Mouse (Mus musculus) liver, embryonic 11.5 days (tissue): ENCODE measurements around the gene Crygn. TPM values are rescaled to one million over a fixed set of nuclear protein-coding genes. Genes with fewer than 3 reads are reported as not detected.

Experiments used
- ATAC-seq: fragments of 200-750 bp; cut with Nextera tagmentation; replicated peaks from 2 replicates; pipeline ENCODE4 v1.8.0; 2017; ENCODE audit warnings: moderate number of reproducible peaks, mild to moderate bottlenecking, moderate TSS enrichment, moderate library complexity; ENCODE audit not compliant: low FRiP score
- DNase-seq: peaks from one replicate; pipeline ENCODE4 v3.0.0-alpha.2; 2017; ENCODE audit warnings: low spot score
- H3K27ac ChIP-seq: fragments of 300-500 bp; sonication (generic); 2 replicates; pipeline ENCODE4 v1.5.1; 2014; ENCODE audit warnings: mild to moderate bottlenecking, low read depth, low read length, control low read depth
- H3K27me3 ChIP-seq: fragments of 300-500 bp; sonication (generic); replicated peaks from 2 replicates; pipeline ENCODE4 v1.6.1; 2014; ENCODE audit warnings: low read length, mixed read lengths; ENCODE audit not compliant: control insufficient read depth, insufficient read depth
- H3K36me3 ChIP-seq: fragments of 300-500 bp; sonication (generic); 2 replicates; pipeline ENCODE4 v1.6.1; 2014; ENCODE audit warnings: mild to moderate bottlenecking, low read length, moderate library complexity, mixed read lengths; ENCODE audit not compliant: control insufficient read depth, insufficient read depth
- H3K4me1 ChIP-seq: fragments of 300-500 bp; sonication (generic); replicated peaks from 2 replicates; pipeline ENCODE4 v1.6.1; 2014; ENCODE audit warnings: low read length, mixed read lengths; ENCODE audit not compliant: control insufficient read depth, insufficient read depth
- H3K4me2 ChIP-seq: fragments of 300-500 bp; sonication (generic); 2 replicates; pipeline ENCODE4 v1.6.1; 2014; ENCODE audit warnings: mild to moderate bottlenecking, control low read depth, moderate library complexity
- H3K4me3 ChIP-seq: fragments of 300-500 bp; sonication (generic); 2 replicates; pipeline ENCODE4 v1.5.1; 2014; ENCODE audit warnings: low read depth, low read length, control low read depth
- H3K9ac ChIP-seq: fragments of 300-500 bp; sonication (generic); 2 replicates; pipeline ENCODE4 v1.6.1; 2014; ENCODE audit warnings: low read depth, low read length, control low read depth
- H3K9me3 ChIP-seq: fragments of 300-500 bp; sonication (generic); 2 replicates; pipeline ENCODE4 v1.6.1; 2016; ENCODE audit warnings: low read length, inconsistent platforms, mixed read lengths; ENCODE audit not compliant: control insufficient read depth
- WGBS: fragments of 180-500 bp; shearing (Covaris S2); extraction: QIAGEN DNeasy Blood & Tissue Kit; methylation state at CpG from one replicate; pipeline ENCODE4 v1.1.7; 2014; 5-methylcytosine and 5-hydroxymethylcytosine counted together
- polyA plus RNA-seq: library from polyadenylated mRNA; unstranded; fragments of >200 nt; fragmentation: Nextera tagmentation; extraction: Ambion mirVana; gene quantifications from 2 replicates; pipeline ENCODE4 v1.2.1, GENCODE M21; 2014

The Crygn gene
- polyA plus RNA-seq, 1 experiment from 2014 or later = not detected

DNA sequence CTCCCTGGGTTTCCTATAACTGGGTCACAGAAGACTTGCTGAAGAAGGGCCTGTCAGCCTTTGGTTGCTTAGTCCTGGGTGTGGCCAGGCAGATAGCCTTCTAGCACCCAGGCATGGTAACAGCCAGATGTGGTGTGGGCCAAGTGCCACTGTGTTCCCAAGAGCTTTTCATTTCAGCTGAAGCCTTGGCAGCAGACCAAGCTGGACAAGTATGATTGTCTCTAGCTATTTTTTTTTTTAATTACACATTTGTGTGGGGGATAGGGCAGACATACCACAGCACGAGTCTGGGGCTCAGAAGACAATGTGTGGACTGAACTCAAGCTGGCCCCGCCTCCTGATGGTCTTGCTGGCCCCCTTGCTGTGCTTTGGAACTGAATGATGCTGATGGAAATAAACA is 47.8 kb downstream of the Crygn start:
- 72% methylated on average over 2 of the region's 2 CpGs for WGBS
- Histone ChIP-seq H3K27me3 (no peaks in the 10 kb centered on the region), H3K9ac (no peak overlapping the region), H3K4me1 (peaks cover 3% of the 10 kb centered on the region; the same call in 1 of the 2 replicates), H3K4me3 (no peak overlapping the region), H3K27ac (no peak overlapping the region), H3K9me3 (peaks cover 3% of the 10 kb centered on the region; the same call in 1 of the 2 replicates), H3K4me2 (no peak overlapping the region), H3K36me3 (peaks cover 36% of the 10 kb centered on the region)
- no peak for ATAC-seq
- no peak for DNase-seq

- H3K27me3 ChIP-seq = no peaks in the 10 kb centered on the region
- WGBS = 94% methylated on average over 8 of the region's 8 CpGs
- H3K9me3 ChIP-seq = no peaks in the 10 kb centered on the region
- H3K4me2 ChIP-seq = no peak overlapping the region
- no peak overlapping the region for H3K9ac ChIP-seq
- no peaks in the 10 kb centered on the region for H3K4me1 ChIP-seq
- H3K27ac ChIP-seq = no peak overlapping the region
- ATAC-seq (no peak), DNase-seq (no peak)
- peaks cover 31% of the 10 kb centered on the region for H3K36me3 ChIP-seq
- no peak overlapping the region for H3K4me3 ChIP-seq
Measured at GRCm38 (mm10) chr5:24704615-24705014, 53.2 kb downstream of the Crygn start.

GRCm38 (mm10) chr5:24701271-24701670 is 56.5 kb downstream of the Crygn start:
- Histone ChIP-seq H3K4me1 (no peaks in the 10 kb centered on the region), H3K27ac (no peak overlapping the region), H3K9me3 (no peaks in the 10 kb centered on the region), H3K36me3 (peaks cover 33% of the 10 kb centered on the region), H3K4me2 (no peak overlapping the region), H3K9ac (no peak overlapping the region), H3K4me3 (no peak overlapping the region), H3K27me3 (no peaks in the 10 kb centered on the region)
- DNase-seq (no peak), ATAC-seq (no peak)
- WGBS = 88% methylated on average over 3 of the region's 3 CpGs

Other genes with a start within 250 kb of the Crygn start
- 0.04 TPM in 1 of 2 replicates, not detected in the other for gene Gbx1, start 230.8 kb downstream of the Crygn start, polyA plus RNA-seq
- gene Asb10, start 217.0 kb downstream of the Crygn start, polyA plus RNA-seq = 0.23 and 0.30 TPM in 2 replicates
- gene 4931409K22Rik, start 201.2 kb downstream of the Crygn start, polyA plus RNA-seq = 0.18 TPM in 1 of 2 replicates, not detected in the other
- gene Abcf2, start 180.5 kb downstream of the Crygn start, polyA plus RNA-seq = 122 and 144 TPM in 2 replicates
- gene Chpf2, start 171.3 kb downstream of the Crygn start, polyA plus RNA-seq = 14.6 TPM in 2 replicates
- gene Smarcd3, start 133.6 kb downstream of the Crygn start, polyA plus RNA-seq = 13.6 and 15.2 TPM in 2 replicates
- gene Nub1, start 72.5 kb downstream of the Crygn start, polyA plus RNA-seq = 26.6 and 29.1 TPM in 2 replicates
- gene Wdr86, start 27.3 kb downstream of the Crygn start, polyA plus RNA-seq = 9.8 and 11.2 TPM in 2 replicates
- 168 and 169 TPM in 2 replicates for gene Rheb, start 84.6 kb upstream of the Crygn start, polyA plus RNA-seq